Mouse (Mus musculus): ENCODE measurements around the gene Inpp4b. TPM values are rescaled to one million over a fixed set of nuclear protein-coding genes. Genes with fewer than 3 reads are reported as not detected.

Inpp4b gene
- polyA plus RNA-seq, 1 experiment from 2014 or later = 6.2 TPM

DNA sequence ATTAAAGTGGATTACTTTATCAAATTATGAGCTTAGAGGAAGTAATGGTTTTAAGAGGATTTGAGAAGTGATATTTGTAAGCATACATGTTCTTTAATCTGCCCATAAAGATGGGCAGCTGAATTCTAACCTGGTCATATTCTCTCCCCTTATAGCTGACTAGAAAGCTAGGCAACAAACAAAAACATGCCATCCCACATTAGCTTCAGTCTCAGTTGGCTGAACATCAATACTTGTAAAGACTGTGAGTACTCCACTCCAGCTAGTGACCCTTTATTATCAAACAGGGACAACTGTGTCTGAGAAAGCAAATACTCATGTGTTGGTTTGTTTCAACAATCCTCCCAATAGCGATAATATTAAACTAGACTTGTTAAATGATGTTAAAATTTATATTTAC, 748.5 kb downstream of the Inpp4b start:
- Histone ChIP-seq H3K4me2 (ENCODE audit: low read length) (no peak overlapping the region), H3K9ac (ENCODE audit: low read length) (no peak overlapping the region), H3K36me3 (ENCODE audit: control insufficient read depth, insufficient read depth, low read length) (no peaks in the 10 kb centered on the region), H3K4me1 (replicated peaks; ENCODE audit: control insufficient read depth, insufficient read depth, low read length) (no peaks in the 10 kb centered on the region), H3K27me3 (replicated peaks; ENCODE audit: control insufficient read depth, insufficient read depth, low read length) (no peaks in the 10 kb centered on the region), H3K9me3 (ENCODE audit: control insufficient read depth, low read length) (no peaks in the 10 kb centered on the region), H3K4me3 (ENCODE audit: low read depth, low read length) (no peak overlapping the region), H3K27ac (ENCODE audit: low read depth) (no peak overlapping the region)
- ATAC-seq (replicated peaks; ENCODE audit: low FRiP score, low TSS enrichment, low read depth) (no peak), DNase-seq (ENCODE audit: low spot score) (no peak)
- 83% methylated on average over 1 of the region's 1 CpGs for WGBS

DNA sequence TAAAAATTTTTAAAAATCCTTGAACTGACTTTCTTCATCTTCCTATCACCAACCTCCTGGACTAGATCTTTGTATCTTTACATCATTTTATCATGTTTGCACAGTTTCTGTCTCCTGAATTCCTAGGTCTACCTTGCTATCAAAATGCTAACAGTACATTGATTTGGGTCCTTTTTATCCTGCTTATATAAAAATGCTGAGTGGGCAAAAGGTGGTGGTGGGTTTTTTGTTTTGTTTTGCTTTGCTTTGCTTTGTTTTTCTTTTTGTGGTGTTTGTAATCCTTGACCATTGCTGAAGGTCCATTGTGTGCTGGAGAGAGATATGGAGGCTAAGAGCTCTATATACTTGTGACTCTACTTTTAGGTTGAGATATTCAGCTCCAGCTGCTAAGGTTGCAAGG, 750.9 kb downstream of the Inpp4b start:
- DNase-seq (ENCODE audit: low spot score) (no peak), ATAC-seq (replicated peaks; ENCODE audit: low FRiP score, low TSS enrichment, low read depth) (no peak)
- Histone ChIP-seq H3K4me1 (replicated peaks; ENCODE audit: control insufficient read depth, insufficient read depth, low read length) (no peaks in the 10 kb centered on the region), H3K9ac (ENCODE audit: low read length) (no peak overlapping the region), H3K36me3 (ENCODE audit: control insufficient read depth, insufficient read depth, low read length) (no peaks in the 10 kb centered on the region), H3K9me3 (ENCODE audit: control insufficient read depth, low read length) (no peaks in the 10 kb centered on the region), H3K27me3 (replicated peaks; ENCODE audit: control insufficient read depth, insufficient read depth, low read length) (no peaks in the 10 kb centered on the region), H3K4me2 (ENCODE audit: low read length) (no peak overlapping the region), H3K27ac (ENCODE audit: low read depth) (no peak overlapping the region), H3K4me3 (ENCODE audit: low read depth, low read length) (no peak overlapping the region)

DNA sequence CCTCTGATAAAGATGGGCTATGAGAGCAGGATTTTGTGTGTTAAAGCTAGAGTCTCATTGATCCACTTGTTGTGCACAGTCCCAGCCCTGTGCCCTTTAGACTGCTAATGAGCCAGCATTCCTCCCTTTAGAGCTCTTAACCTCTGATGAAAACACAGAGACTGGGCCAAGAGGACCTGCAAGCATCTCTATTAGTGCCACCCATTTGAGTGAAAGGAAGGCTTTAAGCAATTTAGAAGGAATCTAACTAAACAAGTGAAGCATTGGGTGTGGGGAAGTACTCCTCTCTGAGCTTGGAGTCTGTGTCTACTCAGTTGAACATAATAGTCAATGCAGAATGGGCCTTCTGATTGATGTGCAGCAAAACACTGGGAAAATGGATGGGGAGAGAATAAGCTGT, 762.2 kb downstream of the Inpp4b start:
- Histone ChIP-seq H3K4me2 (ENCODE audit: low read length) (no peak overlapping the region), H3K4me3 (ENCODE audit: low read depth, low read length) (no peak overlapping the region), H3K27me3 (replicated peaks; ENCODE audit: control insufficient read depth, insufficient read depth, low read length) (no peaks in the 10 kb centered on the region), H3K4me1 (replicated peaks; ENCODE audit: control insufficient read depth, insufficient read depth, low read length) (no peaks in the 10 kb centered on the region), H3K9ac (ENCODE audit: low read length) (no peak overlapping the region), H3K27ac (ENCODE audit: low read depth) (no peak overlapping the region), H3K36me3 (ENCODE audit: control insufficient read depth, insufficient read depth, low read length) (no peaks in the 10 kb centered on the region), H3K9me3 (ENCODE audit: control insufficient read depth, low read length) (no peaks in the 10 kb centered on the region)
- ATAC-seq (replicated peaks; ENCODE audit: low FRiP score, low TSS enrichment, low read depth) (no peak), DNase-seq (ENCODE audit: low spot score) (no peak)

DNA sequence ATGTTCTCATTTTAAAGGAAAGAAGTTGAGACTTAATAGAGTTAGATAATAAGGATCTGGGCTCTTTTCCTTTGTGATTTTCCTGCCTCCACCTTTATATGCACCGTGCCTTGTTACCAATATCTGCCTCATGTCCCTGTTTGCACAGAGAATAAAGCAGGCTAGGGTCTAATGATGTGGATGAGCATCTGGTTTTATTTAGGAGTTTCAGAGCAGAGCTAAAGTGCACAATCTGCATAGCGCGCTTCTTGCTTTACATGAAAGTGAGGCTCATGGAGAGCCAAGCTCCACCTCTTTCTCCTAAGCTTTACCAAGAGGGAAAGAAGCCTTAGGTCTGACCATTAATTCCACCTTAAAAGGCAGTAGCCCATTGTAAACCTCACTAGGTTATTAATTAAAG, 763.8 kb downstream of the Inpp4b start:
- Histone ChIP-seq H3K4me1 (replicated peaks; ENCODE audit: control insufficient read depth, insufficient read depth, low read length) (no peaks in the 10 kb centered on the region), H3K4me3 (ENCODE audit: low read depth, low read length) (no peak overlapping the region), H3K27ac (ENCODE audit: low read depth) (no peak overlapping the region), H3K27me3 (replicated peaks; ENCODE audit: control insufficient read depth, insufficient read depth, low read length) (no peaks in the 10 kb centered on the region), H3K9me3 (ENCODE audit: control insufficient read depth, low read length) (no peaks in the 10 kb centered on the region), H3K36me3 (ENCODE audit: control insufficient read depth, insufficient read depth, low read length) (no peaks in the 10 kb centered on the region), H3K9ac (ENCODE audit: low read length) (no peak overlapping the region), H3K4me2 (ENCODE audit: low read length) (no peak overlapping the region)
- DNase-seq (ENCODE audit: low spot score) (no peak), ATAC-seq (replicated peaks; ENCODE audit: low FRiP score, low TSS enrichment, low read depth) (no peak)
- 87% methylated on average over 3 of the region's 3 CpGs for WGBS

DNA sequence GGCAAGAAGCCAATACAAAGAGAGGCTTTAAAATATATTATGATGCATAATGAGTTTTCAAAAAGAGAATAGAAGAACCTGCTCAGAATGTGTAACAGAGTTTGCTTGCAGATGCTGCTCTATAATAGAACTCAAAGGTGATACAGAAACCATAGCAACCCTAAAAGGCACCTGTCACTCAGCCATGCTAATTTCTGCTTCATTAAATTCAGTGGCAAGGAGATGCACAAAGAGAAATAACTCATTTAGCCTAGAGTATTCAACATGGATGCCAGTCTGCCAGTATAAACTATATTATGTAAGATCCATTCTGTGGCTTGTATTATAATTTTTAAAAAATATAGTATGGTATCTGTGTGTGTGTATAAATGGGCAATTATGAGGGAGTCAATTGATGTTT, 807.9 kb downstream of the Inpp4b start:
- no peaks in the 10 kb centered on the region for H3K36me3 ChIP-seq (ENCODE audit: control insufficient read depth, insufficient read depth, low read length)
- peaks cover 5% of the 10 kb centered on the region for H3K9me3 ChIP-seq (ENCODE audit: control insufficient read depth, low read length)
- H3K9ac ChIP-seq (ENCODE audit: low read length) = no peak overlapping the region
- H3K27me3 ChIP-seq (replicated peaks; ENCODE audit: control insufficient read depth, insufficient read depth, low read length) = no peaks in the 10 kb centered on the region
- no peaks in the 10 kb centered on the region for H3K4me1 ChIP-seq (replicated peaks; ENCODE audit: control insufficient read depth, insufficient read depth, low read length)
- no peak for DNase-seq (ENCODE audit: low spot score)
- H3K27ac ChIP-seq (ENCODE audit: low read depth) = no peak overlapping the region
- H3K4me3 ChIP-seq (ENCODE audit: low read depth, low read length) = no peak overlapping the region
- ATAC-seq (replicated peaks; ENCODE audit: low FRiP score, low TSS enrichment, low read depth) = no peak
- H3K4me2 ChIP-seq (ENCODE audit: low read length) = no peak overlapping the region

DNA sequence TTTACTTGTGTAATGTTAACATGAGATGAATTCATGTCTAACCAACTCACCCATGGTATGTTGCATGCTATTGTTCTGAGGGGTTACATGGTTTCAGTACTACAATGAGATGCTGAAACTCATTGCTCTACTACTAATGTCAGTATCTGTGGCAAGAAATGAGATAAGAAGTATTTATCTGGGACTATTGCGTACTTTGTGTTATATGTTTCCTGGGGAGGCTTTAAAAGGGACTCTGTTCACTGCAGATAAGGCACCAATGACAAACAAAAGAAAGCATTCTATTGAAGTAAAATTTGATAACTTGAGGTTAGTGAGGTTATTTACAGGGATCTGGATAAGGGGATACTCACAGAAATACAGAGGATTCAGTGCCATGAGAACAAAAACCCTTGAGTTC, 815.6 kb downstream of the Inpp4b start:
- Histone ChIP-seq H3K9ac (ENCODE audit: low read length) (no peak overlapping the region), H3K4me3 (ENCODE audit: low read depth, low read length) (no peak overlapping the region), H3K9me3 (ENCODE audit: control insufficient read depth, low read length) (peaks cover 5% of the 10 kb centered on the region), H3K27ac (ENCODE audit: low read depth) (no peak overlapping the region), H3K4me1 (replicated peaks; ENCODE audit: control insufficient read depth, insufficient read depth, low read length) (no peaks in the 10 kb centered on the region), H3K4me2 (ENCODE audit: low read length) (no peak overlapping the region), H3K36me3 (ENCODE audit: control insufficient read depth, insufficient read depth, low read length) (no peaks in the 10 kb centered on the region), H3K27me3 (replicated peaks; ENCODE audit: control insufficient read depth, insufficient read depth, low read length) (no peaks in the 10 kb centered on the region)
- 64% methylated on average over 1 of the region's 1 CpGs for WGBS
- ATAC-seq (replicated peaks; ENCODE audit: low FRiP score, low TSS enrichment, low read depth) (no peak), DNase-seq (ENCODE audit: low spot score) (no peak)

Data from intestine, embryonic 14.5 days (tissue).